Mouse (Mus musculus) fibroblast of lung, adult 2 months (primary cell): ENCODE results near the gene Gjb1.

Source experiments
- DNase-seq: peaks from one replicate; pipeline ENCODE4 v3.0.0-alpha.2; 2011; ENCODE audit warnings: low read depth

Gene Gjb1

GRCm38 (mm10) chrX:101418946-101419724, 43.0 kb downstream of the Gjb1 start:
- DNase-seq = no peak

- peak; percentile 32 for DNase-seq
These were observed 43.8 kb downstream of the Gjb1 start for GRCm38 (mm10) chrX:101419725-101420699.

- DNase-seq = no peak
These were observed 44.5 kb downstream of the Gjb1 start, which contains the start of gene Zmym3 for GRCm38 (mm10) chrX:101420700-101421095. Gene Zmym3, minus strand, starts transcription at chrX:101420849.

- no peak for DNase-seq
These were observed 47.3 kb downstream of the Gjb1 start for GRCm38 (mm10) chrX:101423462-101423861.

GRCm38 (mm10) chrX:101427774-101428173, 51.6 kb downstream of the Gjb1 start:
- DNase-seq = no peak

- DNase-seq = no peak
These were observed 52.6 kb downstream of the Gjb1 start for GRCm38 (mm10) chrX:101428785-101429141.

GRCm38 (mm10) chrX:101429142-101429949, 53.2 kb downstream of the Gjb1 start, which contains the start of gene Nono:
Gene Nono, plus strand, starts transcription at chrX:101429318.
- DNase-seq = peak; percentile 90

- no peak for DNase-seq
These were observed 53.8 kb downstream of the Gjb1 start for GRCm38 (mm10) chrX:101429976-101430375.
